Mouse (Mus musculus): Measurements from ENCODE around the gene Msmo1. TPM values are rescaled to one million over a fixed set of nuclear protein-coding genes. Genes with fewer than 3 reads are reported as not detected.

Msmo1 gene
- polyA plus RNA-seq, 1 experiment, result 175 TPM

DNA sequence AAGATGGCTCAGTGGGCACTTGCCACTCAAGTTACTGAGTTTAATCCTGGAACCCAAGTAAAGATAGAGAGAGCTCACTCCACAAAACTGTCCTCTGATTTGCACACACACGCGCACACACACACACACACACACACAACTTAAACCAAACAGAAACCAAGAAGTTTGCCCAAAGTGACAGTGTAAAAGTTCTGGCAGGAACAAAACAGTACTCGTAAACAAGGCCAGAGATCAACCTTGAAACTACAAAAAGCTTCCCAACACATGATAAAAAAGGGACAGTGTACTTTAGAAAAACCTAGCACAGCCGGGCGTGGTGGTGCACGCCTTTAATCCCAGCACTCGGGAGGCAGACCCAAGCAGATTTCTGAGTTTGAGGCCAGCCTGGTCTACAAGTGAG, 5.4 kb downstream of the Msmo1 start:
- no peaks in the 10 kb centered on the region for H3K4me1 ChIP-seq (ENCODE audit: control insufficient read depth, insufficient read depth, low read length)
- peaks cover 80% of the 10 kb centered on the region for H3K36me3 ChIP-seq (ENCODE audit: control insufficient read depth, insufficient read depth, low read length, poor library complexity, severe bottlenecking)

DNA sequence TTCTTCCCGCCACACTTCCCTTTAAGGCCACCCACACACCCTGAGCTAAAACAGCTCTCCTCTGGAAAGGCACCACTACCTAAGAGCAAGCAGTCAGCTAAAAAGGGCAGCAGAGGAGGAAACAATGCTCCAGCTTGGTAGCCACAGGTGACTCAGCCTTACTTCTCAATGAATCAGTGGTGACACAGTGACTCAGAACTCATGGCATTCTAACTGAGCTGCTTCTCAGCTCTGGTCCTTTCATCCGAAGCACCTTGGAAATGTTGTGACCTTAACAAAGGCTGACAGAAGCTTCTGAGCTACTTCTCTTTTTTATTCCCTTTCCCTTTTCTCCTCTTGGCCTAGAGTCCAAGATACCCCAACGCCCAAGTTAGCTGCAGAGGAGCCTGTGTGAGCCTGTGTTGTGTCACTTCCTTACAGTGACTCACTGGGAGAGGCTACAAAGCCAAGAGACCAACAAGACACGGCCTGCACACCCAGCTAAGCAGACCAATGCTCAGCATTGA, 7.3 kb downstream of the Msmo1 start:
- TF ChIP-seq EP300 (IDR thresholded peaks at IDR 0.05; ENCODE audit: insufficient read depth, low read depth, low read length), result no peak
- no peak for TF ChIP-seq POLR2A (IDR thresholded peaks at IDR 0.05; ENCODE audit: insufficient read depth, low read length)
- TF ChIP-seq CTCF (IDR thresholded peaks at IDR 0.05; ENCODE audit: low read depth, low read length), result no peak
- Histone ChIP-seq H3K9ac (ENCODE audit: low read depth, poor library complexity, severe bottlenecking) (no peak overlapping the region), H3K4me3 (ENCODE audit: low read depth, low read length) (no peak overlapping the region), H3K9me3 (replicated peaks; ENCODE audit: control insufficient read depth, insufficient read depth, low read length, poor library complexity, severe bottlenecking) (no peaks in the 10 kb centered on the region), H3K36me3 (ENCODE audit: control insufficient read depth, insufficient read depth, low read length, poor library complexity, severe bottlenecking) (peaks cover 96% of the 10 kb centered on the region), H3K4me1 (ENCODE audit: control insufficient read depth, insufficient read depth, low read length) (no peaks in the 10 kb centered on the region), H3K27me3 (ENCODE audit: control insufficient read depth, insufficient read depth, low read length, poor library complexity, severe bottlenecking) (no peaks in the 10 kb centered on the region), H3K27ac (ENCODE audit: insufficient read depth, low read length) (no peak overlapping the region)

More for the DNA sequence above, 5.4 kb downstream of the Msmo1 start:
- Histone ChIP-seq H3K4me3 (ENCODE audit: low read depth, low read length) (no peak overlapping the region), H3K27me3 (ENCODE audit: control insufficient read depth, insufficient read depth, low read length, poor library complexity, severe bottlenecking) (no peaks in the 10 kb centered on the region), H3K9ac (ENCODE audit: low read depth, poor library complexity, severe bottlenecking) (no peak overlapping the region), H3K27ac (ENCODE audit: insufficient read depth, low read length) (peak overlapping the region; percentile 11; the same call in 1 of the 2 replicates), H3K9me3 (replicated peaks; ENCODE audit: control insufficient read depth, insufficient read depth, low read length, poor library complexity, severe bottlenecking) (no peaks in the 10 kb centered on the region)
- TF ChIP-seq CTCF (IDR thresholded peaks at IDR 0.05; ENCODE audit: low read depth, low read length) (no peak), POLR2A (IDR thresholded peaks at IDR 0.05; ENCODE audit: insufficient read depth, low read length) (no peak), EP300 (IDR thresholded peaks at IDR 0.05; ENCODE audit: insufficient read depth, low read depth, low read length) (no peak)

DNA sequence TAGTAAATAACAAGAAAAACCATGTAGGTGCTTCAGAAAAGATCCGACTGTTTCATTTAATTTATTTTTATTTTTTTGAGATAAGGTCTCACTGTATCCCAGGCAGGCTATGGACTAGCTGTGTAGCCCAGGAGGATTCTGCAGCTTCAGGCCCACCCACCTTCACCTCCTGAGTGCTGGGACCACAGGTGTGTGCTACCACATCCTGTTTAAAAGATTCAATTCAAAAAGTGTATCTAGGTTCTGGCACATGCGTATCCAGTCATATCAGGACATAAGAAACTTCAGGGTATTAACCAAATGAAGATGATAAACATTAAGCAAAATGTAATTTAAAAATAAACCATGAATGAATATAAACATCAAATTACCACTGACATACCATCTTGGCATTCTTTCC, 10.4 kb downstream of the Msmo1 start:
- Histone ChIP-seq H3K4me3 (ENCODE audit: low read depth, low read length) (no peak overlapping the region), H3K36me3 (ENCODE audit: control insufficient read depth, insufficient read depth, low read length, poor library complexity, severe bottlenecking) (peaks cover 97% of the 10 kb centered on the region), H3K27ac (ENCODE audit: insufficient read depth, low read length) (no peak overlapping the region), H3K4me1 (ENCODE audit: control insufficient read depth, insufficient read depth, low read length) (no peaks in the 10 kb centered on the region), H3K9me3 (replicated peaks; ENCODE audit: control insufficient read depth, insufficient read depth, low read length, poor library complexity, severe bottlenecking) (no peaks in the 10 kb centered on the region), H3K27me3 (ENCODE audit: control insufficient read depth, insufficient read depth, low read length, poor library complexity, severe bottlenecking) (no peaks in the 10 kb centered on the region), H3K9ac (ENCODE audit: low read depth, poor library complexity, severe bottlenecking) (no peak overlapping the region)
- no peak for TF ChIP-seq POLR2A (IDR thresholded peaks at IDR 0.05; ENCODE audit: insufficient read depth, low read length)
- no peak for TF ChIP-seq EP300 (IDR thresholded peaks at IDR 0.05; ENCODE audit: insufficient read depth, low read depth, low read length)
- no peak for TF ChIP-seq CTCF (IDR thresholded peaks at IDR 0.05; ENCODE audit: low read depth, low read length)

DNA sequence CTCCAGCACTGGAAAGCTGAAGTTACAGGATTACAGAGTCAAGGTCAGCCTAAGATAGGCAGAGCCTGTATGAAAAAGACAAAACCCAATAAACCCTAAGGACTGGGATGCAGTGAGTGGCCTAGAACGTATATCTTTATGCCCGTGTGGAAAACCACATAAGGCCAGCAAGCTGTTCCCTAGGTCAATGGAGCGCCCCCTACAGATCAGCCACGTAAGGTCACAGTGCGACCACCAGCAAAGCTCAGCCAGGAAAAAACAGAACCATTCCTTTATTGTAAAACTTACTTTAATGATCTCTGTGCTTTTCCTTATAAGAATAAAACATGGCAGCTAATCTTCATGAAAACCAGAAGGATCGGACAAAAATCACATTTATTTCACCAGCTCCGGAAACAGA, 15.7 kb downstream of the Msmo1 start:
- Histone ChIP-seq H3K36me3 (ENCODE audit: control insufficient read depth, insufficient read depth, low read length, poor library complexity, severe bottlenecking) (peaks cover 63% of the 10 kb centered on the region), H3K27ac (ENCODE audit: insufficient read depth, low read length) (no peak overlapping the region), H3K4me1 (ENCODE audit: control insufficient read depth, insufficient read depth, low read length) (no peaks in the 10 kb centered on the region), H3K9me3 (replicated peaks; ENCODE audit: control insufficient read depth, insufficient read depth, low read length, poor library complexity, severe bottlenecking) (no peaks in the 10 kb centered on the region), H3K9ac (ENCODE audit: low read depth, poor library complexity, severe bottlenecking) (no peak overlapping the region), H3K27me3 (ENCODE audit: control insufficient read depth, insufficient read depth, low read length, poor library complexity, severe bottlenecking) (no peaks in the 10 kb centered on the region), H3K4me3 (ENCODE audit: low read depth, low read length) (no peak overlapping the region)
- TF ChIP-seq CTCF (IDR thresholded peaks at IDR 0.05; ENCODE audit: low read depth, low read length), result peak; percentile 73
- no peak for TF ChIP-seq POLR2A (IDR thresholded peaks at IDR 0.05; ENCODE audit: insufficient read depth, low read length)
- no peak for TF ChIP-seq EP300 (IDR thresholded peaks at IDR 0.05; ENCODE audit: insufficient read depth, low read depth, low read length)

DNA sequence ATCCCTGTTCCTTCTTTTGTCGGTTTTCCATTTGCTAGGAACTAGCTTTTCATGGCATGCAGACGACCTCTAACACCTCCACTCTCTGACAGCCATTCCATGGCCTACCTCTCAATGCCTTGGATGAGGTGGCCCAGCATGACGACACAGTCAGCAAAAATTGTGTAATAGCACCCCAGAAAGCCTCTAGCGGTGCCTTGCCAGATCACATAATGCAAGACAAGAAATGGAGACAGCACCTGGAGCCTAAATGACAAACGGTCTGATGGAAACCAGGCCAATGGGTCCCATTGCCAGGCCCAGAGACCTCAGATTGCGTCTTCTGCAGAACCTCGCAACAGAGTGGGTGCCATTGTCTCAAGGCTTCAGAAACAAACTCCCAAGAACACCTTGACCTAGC, 21.1 kb downstream of the Msmo1 start:
- TF ChIP-seq CTCF (IDR thresholded peaks at IDR 0.05; ENCODE audit: low read depth, low read length) (no peak), POLR2A (IDR thresholded peaks at IDR 0.05; ENCODE audit: insufficient read depth, low read length) (no peak), EP300 (IDR thresholded peaks at IDR 0.05; ENCODE audit: insufficient read depth, low read depth, low read length) (no peak)
- no peak overlapping the region for H3K27ac ChIP-seq (ENCODE audit: insufficient read depth, low read length)
- no peaks in the 10 kb centered on the region for H3K4me1 ChIP-seq (ENCODE audit: control insufficient read depth, insufficient read depth, low read length)
- H3K4me3 ChIP-seq (ENCODE audit: low read depth, low read length), result no peak overlapping the region
- peaks cover 2% of the 10 kb centered on the region; the same call in 1 of the 2 replicates for H3K9me3 ChIP-seq (replicated peaks; ENCODE audit: control insufficient read depth, insufficient read depth, low read length, poor library complexity, severe bottlenecking)
- peaks cover 11% of the 10 kb centered on the region for H3K36me3 ChIP-seq (ENCODE audit: control insufficient read depth, insufficient read depth, low read length, poor library complexity, severe bottlenecking)
- no peak overlapping the region for H3K9ac ChIP-seq (ENCODE audit: low read depth, poor library complexity, severe bottlenecking)
- H3K27me3 ChIP-seq (ENCODE audit: control insufficient read depth, insufficient read depth, low read length, poor library complexity, severe bottlenecking), result no peaks in the 10 kb centered on the region

DNA sequence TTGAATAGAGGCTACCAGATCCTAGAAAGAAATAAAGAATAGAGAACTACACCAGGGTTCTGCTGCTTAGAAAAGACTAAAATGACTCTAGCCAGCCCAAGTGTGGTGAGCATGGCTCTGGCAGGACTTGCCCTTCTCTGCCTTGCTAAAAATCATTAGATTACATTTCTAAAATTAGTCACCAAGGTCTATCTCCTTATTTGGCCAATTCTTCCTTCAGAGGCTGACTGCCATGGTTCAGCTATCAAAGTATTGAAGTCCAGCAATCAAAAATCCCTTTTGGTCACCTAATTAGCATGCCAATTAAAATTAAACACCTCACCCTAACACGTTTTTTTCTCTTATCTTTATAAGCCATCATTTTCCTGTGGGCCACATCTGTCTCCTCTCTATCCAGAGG, 22.0 kb downstream of the Msmo1 start:
- TF ChIP-seq CTCF (IDR thresholded peaks at IDR 0.05; ENCODE audit: low read depth, low read length) (no peak), POLR2A (IDR thresholded peaks at IDR 0.05; ENCODE audit: insufficient read depth, low read length) (no peak), EP300 (IDR thresholded peaks at IDR 0.05; ENCODE audit: insufficient read depth, low read depth, low read length) (no peak)
- no peak overlapping the region for H3K9ac ChIP-seq (ENCODE audit: low read depth, poor library complexity, severe bottlenecking)
- no peaks in the 10 kb centered on the region for H3K27me3 ChIP-seq (ENCODE audit: control insufficient read depth, insufficient read depth, low read length, poor library complexity, severe bottlenecking)
- H3K27ac ChIP-seq (ENCODE audit: insufficient read depth, low read length), result no peak overlapping the region
- peaks cover 2% of the 10 kb centered on the region for H3K36me3 ChIP-seq (ENCODE audit: control insufficient read depth, insufficient read depth, low read length, poor library complexity, severe bottlenecking)
- H3K4me1 ChIP-seq (ENCODE audit: control insufficient read depth, insufficient read depth, low read length), result no peaks in the 10 kb centered on the region
- no peak overlapping the region for H3K4me3 ChIP-seq (ENCODE audit: low read depth, low read length)
- peaks cover 2% of the 10 kb centered on the region; the same call in 1 of the 2 replicates for H3K9me3 ChIP-seq (replicated peaks; ENCODE audit: control insufficient read depth, insufficient read depth, low read length, poor library complexity, severe bottlenecking)

All from ES-Bruce4 (cell line).